Mouse (Mus musculus) B cell, adult 2 months (primary cell): ENCODE measurements around the gene Gm29564.
"Not testable (repeated sequence)": the region's sequence is repeated elsewhere in the genome, so short reads cannot be mapped to it uniquely, and the experiment has no call there.

Experiments used
- DNase-seq, 2 experiments: peaks; one replicate each; pipeline ENCODE4 v3.0.0; 2022

Gene Gm29564

GRCm38 (mm10) chrY:78212693-78213092 is at the start of gene Gm29564:
Gene Gm29564, plus strand, starts transcription at chrY:78212993.
- not testable (repeated sequence) for DNase-seq
